Mouse (Mus musculus) olfactory bulb, adult 2 months (tissue): ENCODE data around the gene Iqsec1.

Experiments used
- CTCF ChIP-seq: fragments of 200-500 bp; IDR thresholded peaks from 2 replicates; pipeline ENCODE4 v1.5.1; 2012; ENCODE audit warnings: low read depth, mild to moderate bottlenecking, low read length, moderate library complexity; ENCODE audit not compliant: insufficient read depth
- POLR2A ChIP-seq: fragments of 200-500 bp; IDR thresholded peaks from 2 replicates; pipeline ENCODE4 v1.6.1; 2012; ENCODE audit warnings: mild to moderate bottlenecking, low read depth, low read length, moderate library complexity; ENCODE audit not compliant: insufficient read depth

- TF ChIP-seq POLR2A = no peak
- no peak for TF ChIP-seq CTCF
Observed at GRCm38 (mm10) chr6:90702837-90703735, 285.4 kb downstream of the Iqsec1 start.
